Mouse (Mus musculus) neural tube, embryonic 14.5 days (tissue): ENCODE measurements around the gene Mfsd2a. TPM values are rescaled to one million over a fixed set of nuclear protein-coding genes. Genes with fewer than 3 reads are reported as not detected.

ENCODE experiments used
- ATAC-seq: fragments of 200-750 bp; cut with Nextera tagmentation; 2 replicates; pipeline ENCODE4 v1.8.0; 2017; ENCODE audit warnings: low read depth, mild to moderate bottlenecking, moderate TSS enrichment, moderate library complexity
- H3K27ac ChIP-seq: fragments of 300-500 bp; sonication (generic); 2 replicates; pipeline ENCODE4 v1.5.1; 2014; ENCODE audit warnings: low read depth, mild to moderate bottlenecking, control low read depth, low read length, moderate library complexity, mixed read lengths
- H3K27me3 ChIP-seq: fragments of 300-500 bp; sonication (generic); 2 replicates; pipeline ENCODE4 v1.6.1; 2014; ENCODE audit warnings: low read length; ENCODE audit not compliant: control insufficient read depth, insufficient read depth
- H3K36me3 ChIP-seq: fragments of 300-500 bp; sonication (generic); 2 replicates; pipeline ENCODE4 v1.6.1; 2014; ENCODE audit warnings: low read length, mixed read lengths; ENCODE audit not compliant: control insufficient read depth, insufficient read depth
- H3K4me1 ChIP-seq: fragments of 300-500 bp; sonication (generic); 2 replicates; pipeline ENCODE4 v1.6.1; 2014; ENCODE audit warnings: low read length; ENCODE audit not compliant: control insufficient read depth, insufficient read depth
- H3K4me2 ChIP-seq: fragments of 300-500 bp; sonication (generic); 2 replicates; pipeline ENCODE4 v1.6.1; 2014; ENCODE audit warnings: mild to moderate bottlenecking, low read depth, low read length, control low read depth
- H3K4me3 ChIP-seq: fragments of 300-500 bp; sonication (generic); 2 replicates; pipeline ENCODE4 v1.5.1; 2014; ENCODE audit warnings: low read depth, low read length, control low read depth, mixed read lengths
- H3K9ac ChIP-seq: fragments of 300-500 bp; sonication (generic); replicated peaks from 2 replicates; pipeline ENCODE4 v1.6.1; 2014; ENCODE audit warnings: low read depth, mild to moderate bottlenecking, control low read depth, low read length, mixed read lengths
- H3K9me3 ChIP-seq: fragments of 300-500 bp; sonication (generic); 2 replicates; pipeline ENCODE4 v1.6.1; 2016; ENCODE audit warnings: low read length; ENCODE audit not compliant: control insufficient read depth
- WGBS: fragments of 180-500 bp; shearing (Covaris S2); extraction: QIAGEN DNeasy Blood & Tissue Kit; methylation state at CpG from one replicate; pipeline ENCODE4 v1.1.7; 2014; 5-methylcytosine and 5-hydroxymethylcytosine counted together
- polyA plus RNA-seq: library from polyadenylated mRNA; unstranded; fragments of >200 nt; fragmentation: Nextera tagmentation; extraction: Ambion mirVana; gene quantifications from 2 replicates; pipeline ENCODE4 v1.2.1, GENCODE M21; 2014

Gene Mfsd2a
- polyA plus RNA-seq, 1 experiment from 2014 or later: 25.5 TPM

GRCm38 (mm10) chr4:122981238-122981637, 20.2 kb upstream of the Mfsd2a start:
- no peak overlapping the region for H3K4me2 ChIP-seq
- no peak for ATAC-seq
- no peaks in the 10 kb centered on the region for H3K9me3 ChIP-seq
- H3K4me3 ChIP-seq: no peak overlapping the region
- no peaks in the 10 kb centered on the region for H3K36me3 ChIP-seq
- H3K9ac ChIP-seq: no peak overlapping the region
- H3K27ac ChIP-seq: no peak overlapping the region
- 86% methylated on average over 7 of the region's 7 CpGs for WGBS
- no peaks in the 10 kb centered on the region for H3K27me3 ChIP-seq
- H3K4me1 ChIP-seq: no peaks in the 10 kb centered on the region

GRCm38 (mm10) chr4:122980684-122981083, 19.7 kb upstream of the Mfsd2a start:
- ATAC-seq: no peak
- H3K9ac ChIP-seq: no peak overlapping the region
- WGBS: 92% methylated on average over 2 of the region's 2 CpGs

DNA sequence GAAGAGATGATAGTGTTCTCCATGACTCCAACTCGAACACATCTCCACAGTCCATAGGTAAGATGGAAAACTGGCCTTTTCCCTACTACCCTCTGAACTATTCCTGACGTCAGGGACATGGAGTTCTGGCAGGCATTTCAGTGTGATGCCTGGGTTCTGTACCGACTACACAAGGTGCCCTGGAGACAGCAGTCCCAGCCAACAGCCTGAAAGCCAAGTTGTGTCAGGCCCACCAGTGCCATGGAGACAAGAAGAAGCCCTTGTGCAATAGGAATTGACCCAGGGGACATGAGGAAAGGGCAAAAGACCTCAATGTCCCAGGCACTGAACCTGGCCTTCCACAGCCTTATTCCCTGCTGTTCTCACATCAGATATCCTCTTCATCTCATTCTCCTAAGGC, 18.8 kb upstream of the Mfsd2a start:
- no peak for ATAC-seq
- Histone ChIP-seq H3K9ac (no peak overlapping the region), H3K4me3 (no peak overlapping the region), H3K9me3 (no peaks in the 10 kb centered on the region), H3K36me3 (no peaks in the 10 kb centered on the region), H3K27ac (no peak overlapping the region), H3K4me2 (no peak overlapping the region), H3K4me1 (no peaks in the 10 kb centered on the region), H3K27me3 (no peaks in the 10 kb centered on the region)
- WGBS: 90% methylated on average over 3 of the region's 3 CpGs

More at GRCm38 (mm10) chr4:122980684-122981083, 19.7 kb upstream of the Mfsd2a start:
- H3K9me3 ChIP-seq: no peaks in the 10 kb centered on the region
- no peak overlapping the region for H3K27ac ChIP-seq
- no peaks in the 10 kb centered on the region for H3K4me1 ChIP-seq
- H3K4me2 ChIP-seq: no peak overlapping the region
- no peak overlapping the region for H3K4me3 ChIP-seq
- no peaks in the 10 kb centered on the region for H3K27me3 ChIP-seq
- H3K36me3 ChIP-seq: no peaks in the 10 kb centered on the region

GRCm38 (mm10) chr4:122978850-122979249, 17.9 kb upstream of the Mfsd2a start:
- Histone ChIP-seq H3K9me3 (no peaks in the 10 kb centered on the region), H3K4me3 (no peak overlapping the region), H3K4me1 (no peaks in the 10 kb centered on the region), H3K27me3 (no peaks in the 10 kb centered on the region), H3K4me2 (no peak overlapping the region), H3K27ac (no peak overlapping the region), H3K9ac (no peak overlapping the region), H3K36me3 (no peaks in the 10 kb centered on the region)
- no peak for ATAC-seq
- 94% methylated on average over 2 of the region's 2 CpGs for WGBS

DNA sequence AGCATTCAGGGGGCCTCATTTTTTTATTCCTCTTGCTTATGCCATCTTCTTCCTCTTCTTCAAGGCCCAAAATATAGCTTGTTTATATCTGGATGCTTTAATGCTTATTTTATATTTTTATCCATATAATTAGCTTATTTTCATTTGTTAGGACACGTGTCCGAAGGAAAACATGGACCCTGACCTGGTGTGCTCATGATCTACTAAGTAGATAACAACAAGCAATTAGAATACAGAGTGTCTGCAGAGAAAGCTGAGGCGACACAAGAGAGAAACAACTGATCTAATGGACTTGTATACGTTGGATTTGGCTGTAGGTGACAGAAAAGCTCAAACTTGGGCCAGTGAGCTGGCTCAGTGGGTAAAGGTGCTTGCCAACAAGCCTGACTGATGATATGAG, 15.9 kb upstream of the Mfsd2a start:
- WGBS: 81% methylated on average over 4 of the region's 4 CpGs
- H3K4me1 ChIP-seq: no peaks in the 10 kb centered on the region
- no peak overlapping the region for H3K9ac ChIP-seq
- no peaks in the 10 kb centered on the region for H3K27me3 ChIP-seq
- H3K4me3 ChIP-seq: no peak overlapping the region
- H3K9me3 ChIP-seq: no peaks in the 10 kb centered on the region
- no peaks in the 10 kb centered on the region for H3K36me3 ChIP-seq
- H3K4me2 ChIP-seq: no peak overlapping the region
- H3K27ac ChIP-seq: no peak overlapping the region
- no peak for ATAC-seq

- 88% methylated on average over 5 of the region's 5 CpGs for WGBS
- no peak for ATAC-seq
- Histone ChIP-seq H3K36me3 (no peaks in the 10 kb centered on the region), H3K9ac (no peak overlapping the region), H3K4me3 (no peak overlapping the region), H3K4me1 (no peaks in the 10 kb centered on the region), H3K27me3 (no peaks in the 10 kb centered on the region), H3K9me3 (no peaks in the 10 kb centered on the region), H3K4me2 (no peak overlapping the region), H3K27ac (no peak overlapping the region)
Observed at GRCm38 (mm10) chr4:122974976-122975520, 14.1 kb upstream of the Mfsd2a start.

DNA sequence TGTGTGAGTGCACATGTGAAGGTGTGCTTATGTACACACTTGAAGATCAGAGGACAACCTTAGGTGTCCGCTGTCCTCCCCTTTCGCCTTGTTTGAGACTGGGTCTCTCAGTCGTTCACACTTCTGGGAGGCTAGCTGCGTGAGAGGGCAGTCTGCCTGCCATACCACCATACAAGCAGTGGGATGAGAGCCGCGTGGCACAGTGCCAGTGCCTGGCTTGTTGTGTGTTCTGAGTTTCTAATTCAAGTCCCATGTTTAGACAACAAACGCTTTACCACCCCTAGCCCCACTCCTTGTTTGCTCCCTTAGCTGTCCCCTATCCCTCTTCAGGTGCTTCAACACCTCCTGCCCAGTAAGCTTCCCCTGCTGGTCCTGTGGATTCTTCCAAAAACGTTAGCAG, 11.1 kb upstream of the Mfsd2a start:
- Histone ChIP-seq H3K27me3 (no peaks in the 10 kb centered on the region), H3K9ac (no peak overlapping the region), H3K4me3 (no peak overlapping the region), H3K9me3 (no peaks in the 10 kb centered on the region), H3K27ac (no peak overlapping the region), H3K4me2 (no peak overlapping the region), H3K4me1 (no peaks in the 10 kb centered on the region), H3K36me3 (no peaks in the 10 kb centered on the region)
- 63% methylated on average over 8 of the region's 8 CpGs for WGBS
- no peak for ATAC-seq

- 85% methylated on average over 4 of the region's 4 CpGs for WGBS
Observed at GRCm38 (mm10) chr4:122971646-122972045, 10.7 kb upstream of the Mfsd2a start.

GRCm38 (mm10) chr4:122971191-122971590, 10.2 kb upstream of the Mfsd2a start:
- H3K9ac ChIP-seq: no peak overlapping the region
- H3K36me3 ChIP-seq: no peaks in the 10 kb centered on the region
- H3K27me3 ChIP-seq: no peaks in the 10 kb centered on the region
- H3K4me2 ChIP-seq: no peak overlapping the region
- H3K4me3 ChIP-seq: no peak overlapping the region
- WGBS: 86% methylated on average over 4 of the region's 4 CpGs
- no peaks in the 10 kb centered on the region for H3K9me3 ChIP-seq
- H3K4me1 ChIP-seq: no peaks in the 10 kb centered on the region
- ATAC-seq: no peak
- H3K27ac ChIP-seq: no peak overlapping the region

More at GRCm38 (mm10) chr4:122971646-122972045, 10.7 kb upstream of the Mfsd2a start:
- Histone ChIP-seq H3K4me3 (no peak overlapping the region), H3K4me2 (no peak overlapping the region), H3K27ac (no peak overlapping the region), H3K9me3 (no peaks in the 10 kb centered on the region), H3K4me1 (no peaks in the 10 kb centered on the region), H3K36me3 (no peaks in the 10 kb centered on the region), H3K27me3 (no peaks in the 10 kb centered on the region), H3K9ac (no peak overlapping the region)
- ATAC-seq: no peak
